Mouse (Mus musculus) common myeloid progenitor, adult 5-6 weeks (primary cell): ENCODE data around the gene Rbfox3. TPM values are rescaled to one million over a fixed set of nuclear protein-coding genes. Genes with fewer than 3 reads are reported as not detected.
"Not testable (repeated sequence)": the region's sequence is repeated elsewhere in the genome, so short reads cannot be mapped to it uniquely, and the experiment has no call there.

Experiments
- ATAC-seq: replicated peaks from 2 replicates; pipeline ENCODE4 v1.8.0; 2016; ENCODE audit warnings: low read depth, mild to moderate bottlenecking, moderate TSS enrichment, inconsistent platforms; ENCODE audit not compliant: poor library complexity, severe bottlenecking
- total RNA-seq: library from RNA; stranded (forward); fragments of 200-1000, 187-1606 nt; gene quantifications from 2 replicates; pipeline ENCODE4 v1.2.3, GENCODE M21; 2017

Gene Rbfox3
- total RNA-seq, 1 experiment from 2014 or later: not detected

GRCm38 (mm10) chr11:118832793-118833481, 78.5 kb downstream of the Rbfox3 start:
- no peak for ATAC-seq

GRCm38 (mm10) chr11:118831730-118832129, 79.7 kb downstream of the Rbfox3 start:
- no peak for ATAC-seq

- ATAC-seq: no peak
These were observed 85.9 kb downstream of the Rbfox3 start for GRCm38 (mm10) chr11:118825280-118826094.

- ATAC-seq: no peak
These were observed 90.0 kb downstream of the Rbfox3 start for GRCm38 (mm10) chr11:118821353-118821752.

DNA sequence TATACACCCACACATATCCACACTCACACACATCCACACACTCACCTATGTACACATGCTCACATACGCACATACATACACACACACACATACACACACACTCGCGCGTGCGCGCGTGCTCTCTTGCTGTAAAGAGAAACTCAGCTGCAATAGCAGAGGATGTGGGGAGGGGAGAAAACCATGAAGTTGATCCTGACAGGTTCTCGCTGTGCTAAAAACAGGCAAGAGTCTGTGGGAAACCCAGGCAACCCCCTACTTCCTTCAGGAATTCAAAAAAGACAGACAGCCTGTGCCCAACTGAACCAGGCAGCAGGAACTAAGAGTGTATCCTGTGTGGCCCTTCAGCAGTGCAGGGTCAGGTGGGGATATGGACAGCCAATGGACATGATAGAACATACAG, 92.9 kb downstream of the Rbfox3 start:
- ATAC-seq: no peak

DNA sequence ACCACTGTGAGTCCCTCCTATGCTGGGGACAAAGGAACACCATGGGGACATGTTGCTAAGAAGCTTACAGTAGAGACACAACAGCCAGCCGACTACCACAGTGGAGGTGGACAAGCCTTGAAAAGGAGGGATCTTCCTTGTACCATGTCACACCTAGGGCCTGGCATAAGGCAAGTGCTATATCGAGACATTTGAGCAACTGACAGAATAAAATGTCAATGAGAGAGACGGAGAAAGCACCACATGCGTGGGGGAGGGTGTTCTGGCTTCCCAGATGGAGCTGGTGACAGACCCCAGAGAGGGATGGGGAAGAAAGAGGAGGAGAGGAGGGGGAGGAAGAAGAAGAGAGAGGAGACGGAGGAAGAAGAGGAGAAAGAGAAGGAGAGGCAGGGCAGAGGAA, 96.3 kb downstream of the Rbfox3 start:
- ATAC-seq: no peak

- no peak for ATAC-seq
These were observed 97.5 kb downstream of the Rbfox3 start for GRCm38 (mm10) chr11:118813942-118814341.

- no peak for ATAC-seq
These were observed 100.0 kb downstream of the Rbfox3 start for GRCm38 (mm10) chr11:118811404-118811803.

- ATAC-seq: no peak
These were observed 103.9 kb downstream of the Rbfox3 start for GRCm38 (mm10) chr11:118807511-118807910.

GRCm38 (mm10) chr11:118794856-118795602, 116.4 kb downstream of the Rbfox3 start:
- no peak for ATAC-seq

DNA sequence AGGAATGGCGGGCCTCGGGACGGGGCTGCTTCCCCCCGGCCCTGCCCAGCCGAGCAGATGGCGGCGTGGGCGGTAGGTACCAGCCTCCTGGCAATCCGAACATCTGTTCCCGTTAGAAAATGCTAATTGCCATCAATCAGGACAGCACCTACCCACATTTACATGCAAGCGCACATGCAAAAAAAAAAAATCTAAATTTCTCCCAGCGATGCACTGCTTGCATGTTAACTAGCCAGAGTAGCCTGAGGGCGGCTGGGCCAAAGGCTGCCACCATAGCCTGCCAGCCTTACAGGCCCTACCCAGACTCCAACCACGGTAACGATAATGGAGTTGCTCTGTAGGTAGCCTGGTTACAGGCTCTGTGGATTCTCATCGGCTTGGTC, 117.8 kb downstream of the Rbfox3 start:
- ATAC-seq: no peak

- ATAC-seq: no peak
These were observed 118.3 kb downstream of the Rbfox3 start for GRCm38 (mm10) chr11:118792916-118793638.

DNA sequence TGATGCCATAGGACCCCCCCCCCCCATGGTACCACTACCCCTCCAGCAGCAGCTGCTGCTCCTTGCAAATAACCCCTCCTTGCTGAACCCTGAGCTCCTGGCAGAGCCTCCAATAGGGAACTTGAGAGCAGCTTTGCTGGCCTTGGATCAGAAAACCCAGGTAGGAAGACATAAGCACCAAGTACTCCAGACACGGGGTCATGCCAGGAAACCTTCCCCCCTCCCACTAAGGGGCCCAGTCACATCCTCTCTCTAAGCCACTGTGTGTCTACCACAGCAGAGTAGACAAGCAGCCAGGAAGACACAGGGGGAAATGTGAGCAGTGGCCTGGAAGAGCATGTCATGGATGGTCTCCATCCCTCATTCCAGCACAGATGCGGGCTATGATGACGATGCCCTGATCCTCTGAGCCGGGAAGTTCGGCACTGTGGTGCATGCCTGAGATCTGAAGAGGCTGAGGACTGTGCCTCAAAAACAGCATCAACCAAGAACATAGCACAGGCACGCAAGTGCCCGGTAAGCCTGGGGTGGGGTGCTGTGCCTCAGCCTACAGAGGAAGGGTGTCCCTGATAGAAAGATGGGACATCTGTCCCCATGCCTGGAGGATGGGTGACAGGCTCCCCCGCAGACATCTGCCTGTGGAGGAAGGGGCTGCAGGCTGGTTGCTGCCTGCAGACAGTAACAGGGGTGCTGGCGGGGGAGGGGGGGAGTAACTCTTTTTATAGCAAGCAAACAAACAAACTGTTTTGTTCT, 119.1 kb downstream of the Rbfox3 start:
- ATAC-seq: no peak

GRCm38 (mm10) chr11:118791391-118791790, 120.0 kb downstream of the Rbfox3 start:
- ATAC-seq: no peak

DNA sequence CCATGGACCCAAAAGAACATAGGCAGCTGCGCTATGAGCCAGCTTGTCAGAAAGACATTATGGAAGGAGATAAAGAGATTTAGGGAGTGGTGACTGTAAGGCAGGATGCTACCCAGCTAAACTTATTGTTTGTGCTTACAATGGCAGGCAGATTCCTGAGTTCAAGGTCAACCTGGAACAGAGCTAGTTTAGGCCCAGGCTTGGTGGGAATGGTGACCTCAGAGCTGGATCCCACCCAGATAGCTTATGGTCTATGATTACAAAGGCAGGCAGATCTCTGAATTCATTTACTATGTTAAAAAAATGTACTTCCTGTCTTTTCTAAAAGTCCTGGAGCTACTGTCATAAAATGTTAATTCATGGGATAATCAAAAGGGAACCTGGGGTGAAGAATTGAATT, 123.3 kb downstream of the Rbfox3 start:
- ATAC-seq: no peak

DNA sequence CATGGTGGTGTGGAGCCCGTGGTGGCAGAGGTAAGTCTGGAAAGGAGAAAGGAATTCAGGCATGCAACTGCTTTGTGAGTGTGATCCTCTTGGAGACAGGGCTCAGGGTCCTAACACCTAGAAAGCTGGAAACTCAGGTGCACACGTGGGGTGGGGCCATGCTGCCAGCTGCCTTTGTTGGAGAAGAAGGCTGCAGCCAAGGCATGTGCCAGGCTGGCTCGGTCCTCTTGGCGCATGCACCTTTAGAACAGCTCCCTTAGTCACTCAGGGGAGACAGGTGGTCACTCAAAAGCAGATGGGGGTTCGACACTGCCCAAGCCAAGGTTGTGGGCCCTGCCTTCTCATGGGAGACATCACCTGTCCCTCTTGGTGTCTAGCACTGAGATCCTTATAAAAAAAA, 128.7 kb downstream of the Rbfox3 start:
- no peak for ATAC-seq

DNA sequence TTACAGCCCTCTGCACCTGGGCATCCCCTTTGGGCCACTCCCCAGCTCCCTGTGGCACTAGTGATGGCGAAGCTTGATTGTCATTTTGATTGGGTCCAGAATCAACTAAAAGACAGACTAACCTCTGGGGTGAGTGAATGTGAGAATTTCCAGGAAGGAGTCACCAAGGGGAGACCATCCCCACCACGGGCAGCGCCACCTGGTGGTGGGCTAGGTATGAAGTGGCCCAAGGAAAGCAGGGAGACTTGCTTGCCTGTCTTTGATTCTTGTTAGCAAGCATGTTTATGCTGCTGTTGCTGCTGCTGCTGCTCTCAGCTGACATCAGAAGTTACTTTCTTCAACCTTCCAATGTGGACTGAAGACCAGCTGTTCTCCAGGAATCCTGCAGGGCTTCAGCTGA, 135.6 kb downstream of the Rbfox3 start:
- 0 out of 2 replicates have a peak, but pooled peaks have one; percentile 42 for ATAC-seq

DNA sequence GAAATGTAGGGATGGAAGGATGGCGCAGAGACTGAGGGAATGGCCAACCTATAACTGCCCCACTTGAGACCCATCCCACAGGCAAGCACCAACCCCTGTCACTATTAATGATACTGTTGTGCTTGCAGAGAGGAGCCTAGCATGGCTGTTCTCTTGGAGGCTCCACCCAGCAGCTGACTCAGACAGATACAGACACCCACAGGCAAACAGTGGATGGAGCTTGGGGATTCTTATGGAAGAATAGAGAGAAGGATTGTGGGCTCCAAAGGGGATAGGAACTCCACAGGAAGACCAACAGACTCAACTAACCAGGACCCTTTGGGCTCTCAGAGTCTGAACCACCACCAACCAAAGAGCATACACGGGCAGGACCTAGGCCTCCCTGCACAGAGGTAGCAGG, 136.6 kb downstream of the Rbfox3 start:
- not testable (repeated sequence) for ATAC-seq

- no peak for ATAC-seq
These were observed 138.3 kb downstream of the Rbfox3 start for GRCm38 (mm10) chr11:118773076-118773583.
